Mouse (Mus musculus) cortical plate, adult 2 months (tissue): ENCODE data around the gene Fgfr1op.

Experiments
- CTCF ChIP-seq: fragments of 200-500 bp; IDR thresholded peaks from 2 replicates; pipeline ENCODE4 v1.5.1; 2011; ENCODE audit warnings: mild to moderate bottlenecking, control low read depth, low read length; ENCODE audit not compliant: insufficient read depth; ENCODE audit errors: extremely low read depth
- POLR2A ChIP-seq: fragments of 200-500 bp; IDR thresholded peaks from 2 replicates; pipeline ENCODE4 v1.6.1; 2011; ENCODE audit warnings: mild to moderate bottlenecking, low read length, control low read depth; ENCODE audit not compliant: insufficient read depth; ENCODE audit errors: extremely low read depth

DNA sequence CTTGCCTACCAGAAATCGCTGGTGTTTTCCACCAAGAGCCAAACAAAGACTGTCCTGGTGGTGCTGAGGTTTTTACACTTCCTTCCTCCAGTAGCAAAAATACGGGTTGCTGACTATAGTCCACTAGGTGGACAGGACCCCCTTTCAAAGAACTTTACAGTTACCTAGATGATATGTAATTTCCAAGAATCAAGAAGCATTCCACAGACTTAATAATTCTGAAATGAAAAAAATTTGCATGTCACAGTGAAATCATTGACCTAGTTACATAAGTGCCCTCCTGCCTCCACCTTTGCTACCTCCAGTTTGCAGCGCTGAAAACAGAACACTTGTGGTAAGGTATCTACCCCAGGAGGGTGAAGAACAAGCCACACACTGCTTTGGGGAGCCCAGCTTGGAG lies 70.4 kb downstream of the Fgfr1op start, which contains the start of gene Ccr6:
- TF ChIP-seq CTCF (no peak), POLR2A (no peak)
